Mouse (Mus musculus): ENCODE data around the gene Gm5142.

Gene Gm5142

GRCm38 (mm10) chr14:59178649-59179048, at the start of gene Gm5142:
Gm5142 (minus strand) TSS chr14:59178749.
- no peak for DNase-seq (ENCODE audit: low spot score)

GRCm38 (mm10) chr14:59226240-59226639, 47.7 kb upstream of the Gm5142 start:
- no peak for DNase-seq (ENCODE audit: low spot score)

GRCm38 (mm10) chr14:59219241-59219640, 40.7 kb upstream of the Gm5142 start:
- DNase-seq (ENCODE audit: low spot score), result no peak

DNA sequence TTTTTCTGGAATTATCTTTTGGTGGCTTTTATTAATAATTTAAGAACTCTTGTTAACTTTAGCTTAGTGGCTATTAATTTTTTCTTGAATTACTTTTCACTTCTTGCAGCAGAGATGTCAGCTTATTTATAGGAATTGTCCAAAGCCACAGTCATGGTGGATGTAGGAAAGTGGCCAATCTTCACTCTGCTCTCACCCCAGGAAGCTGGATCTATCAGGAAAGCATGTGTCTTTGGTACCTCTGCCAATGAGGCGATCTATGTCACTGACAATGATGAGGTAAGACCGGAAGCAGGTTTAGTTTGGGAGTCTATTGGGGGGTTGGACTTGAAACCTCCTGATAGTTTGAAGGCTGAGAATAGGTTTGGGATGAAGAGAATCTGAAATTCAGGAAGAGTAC, 31.3 kb upstream of the Gm5142 start:
- DNase-seq (ENCODE audit: low spot score), result no peak

GRCm38 (mm10) chr14:59209003-59209402, 30.5 kb upstream of the Gm5142 start:
- no peak for DNase-seq (ENCODE audit: low spot score)

GRCm38 (mm10) chr14:59205976-59206583, 27.5 kb upstream of the Gm5142 start:
- no peak for DNase-seq (ENCODE audit: low spot score)

DNA sequence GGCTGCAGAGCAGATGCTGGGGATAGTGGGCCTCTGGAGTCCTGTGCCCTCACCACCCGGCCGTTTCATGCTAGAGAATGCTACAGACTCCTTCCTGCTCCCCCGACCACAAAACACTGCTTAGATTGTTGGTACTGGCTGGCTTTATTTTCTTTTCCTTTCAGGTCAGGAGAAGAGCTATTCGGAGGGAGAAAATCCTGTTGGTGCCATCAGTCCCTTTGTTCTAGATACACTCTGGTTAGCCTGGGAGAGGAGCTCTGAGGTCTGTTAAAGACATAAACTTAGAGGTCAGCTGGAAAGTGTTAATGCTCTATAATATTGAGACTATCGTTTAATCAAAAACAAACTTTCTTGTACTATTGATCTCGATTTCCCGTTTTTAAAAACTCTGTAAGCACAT, 26.9 kb upstream of the Gm5142 start:
- DNase-seq (ENCODE audit: low spot score), result no peak

GRCm38 (mm10) chr14:59201604-59202215, 23.2 kb upstream of the Gm5142 start:
- DNase-seq (ENCODE audit: low spot score), result peak; percentile 23

GRCm38 (mm10) chr14:59200711-59201603, 22.4 kb upstream of the Gm5142 start, which contains the start of gene Rcbtb1:
Rcbtb1 (plus strand) TSS chr14:59201209.
- DNase-seq (ENCODE audit: low spot score), result peak; percentile 93

DNA sequence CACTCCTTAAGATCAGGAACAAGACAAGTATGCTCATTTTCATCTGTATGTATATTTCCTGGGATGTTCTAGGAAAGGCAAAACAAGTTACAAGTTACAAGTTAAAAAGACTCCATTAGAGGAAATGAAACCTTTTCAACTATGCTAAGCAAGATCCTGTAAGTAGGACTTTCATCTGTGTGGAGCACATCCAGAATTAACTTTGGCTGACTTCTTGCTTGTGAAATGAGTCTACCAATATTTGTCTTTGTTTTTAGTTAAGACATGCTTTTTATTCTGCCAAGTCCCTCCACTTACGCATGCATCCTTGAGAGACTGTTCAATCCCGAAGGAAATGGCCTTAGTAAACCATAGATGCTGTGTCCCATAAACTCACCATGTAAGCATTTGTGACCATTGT, 7.6 kb upstream of the Gm5142 start:
- no peak for DNase-seq (ENCODE audit: low spot score)

GRCm38 (mm10) chr14:59185514-59185913, 7.0 kb upstream of the Gm5142 start:
- DNase-seq (ENCODE audit: low spot score), result no peak

GRCm38 (mm10) chr14:59182732-59183131, 4.2 kb upstream of the Gm5142 start:
- DNase-seq (ENCODE audit: low spot score), result no peak

DNA sequence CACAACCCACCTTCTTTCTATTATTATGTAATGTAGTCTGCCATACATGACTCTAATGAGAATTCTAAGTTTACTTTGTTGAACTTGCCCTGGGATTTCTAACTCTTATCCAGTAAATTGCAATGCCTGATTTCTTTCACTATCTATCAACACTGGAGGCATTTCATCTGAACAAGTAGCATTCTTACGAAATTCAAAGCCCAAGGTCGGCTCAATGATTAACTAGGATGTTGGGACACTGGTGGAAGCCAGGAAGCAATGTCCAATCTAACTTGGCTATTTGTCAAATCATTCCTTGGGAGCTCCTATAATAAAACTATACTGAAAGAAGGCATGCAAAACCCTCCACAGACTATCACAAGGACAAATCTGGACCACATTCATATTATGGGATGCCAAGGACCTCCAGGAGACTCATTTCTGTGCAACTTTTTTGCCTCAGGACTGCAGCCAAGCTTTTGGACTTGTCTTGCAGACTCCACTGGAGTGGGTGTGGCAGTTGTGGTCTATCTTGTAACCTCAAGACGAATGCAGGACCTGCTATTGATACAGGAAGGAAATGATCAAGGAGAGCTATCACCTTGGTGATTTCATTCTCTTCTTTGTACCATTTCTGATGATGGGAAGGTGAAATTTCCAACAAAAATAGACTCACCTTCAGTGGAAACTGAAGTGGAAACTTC, 21.4 kb downstream of the Gm5142 start:
- no peak for DNase-seq (ENCODE audit: low spot score)

- peak; percentile 20 for DNase-seq (ENCODE audit: low spot score)
These were observed 23.0 kb downstream of the Gm5142 start for GRCm38 (mm10) chr14:59155589-59155988.

DNA sequence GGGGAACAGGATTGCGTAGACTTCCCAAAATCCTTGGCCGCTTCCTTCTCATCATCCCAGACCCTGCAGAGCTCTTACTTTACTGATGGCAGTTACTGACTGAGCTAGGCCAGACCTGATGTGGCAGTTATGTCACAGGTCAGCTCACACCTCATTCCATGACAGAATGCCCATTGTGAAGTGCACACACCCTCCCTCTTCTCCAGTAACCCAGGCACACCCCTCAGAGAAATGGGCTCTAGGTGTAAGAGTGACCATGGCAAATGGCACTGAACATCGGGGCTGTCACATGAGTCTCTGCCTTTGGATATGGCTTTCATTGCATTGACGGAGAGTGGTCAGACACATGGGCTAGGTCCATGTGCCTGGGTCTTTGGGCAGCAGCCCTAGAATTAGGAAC, 35.8 kb downstream of the Gm5142 start, which contains the start of gene 1700129C05Rik:
Gene 1700129C05Rik, minus strand, starts transcription at position 101 of the 400 bp plus-strand sequence.
- no peak for DNase-seq (ENCODE audit: low spot score)

GRCm38 (mm10) chr14:59114281-59114680, 64.3 kb downstream of the Gm5142 start:
- peak; percentile 78 for DNase-seq (ENCODE audit: low spot score)
